Mouse (Mus musculus) embryonic fibroblast, embryonic 13.5 days (primary cell): ENCODE data around the gene Rgs12.

Experiments
- CTCF ChIP-seq: IDR thresholded peaks from 2 replicates; pipeline ENCODE4 v1.5.1; 2011; ENCODE audit warnings: mild to moderate bottlenecking, control low read depth, low read length, moderate library complexity, borderline replicate concordance; ENCODE audit not compliant: insufficient read depth
- POLR2A ChIP-seq: IDR thresholded peaks from 2 replicates; pipeline ENCODE4 v1.6.1; 2011; ENCODE audit warnings: low read depth, mild to moderate bottlenecking, control low read depth, low read length, moderate library complexity

DNA sequence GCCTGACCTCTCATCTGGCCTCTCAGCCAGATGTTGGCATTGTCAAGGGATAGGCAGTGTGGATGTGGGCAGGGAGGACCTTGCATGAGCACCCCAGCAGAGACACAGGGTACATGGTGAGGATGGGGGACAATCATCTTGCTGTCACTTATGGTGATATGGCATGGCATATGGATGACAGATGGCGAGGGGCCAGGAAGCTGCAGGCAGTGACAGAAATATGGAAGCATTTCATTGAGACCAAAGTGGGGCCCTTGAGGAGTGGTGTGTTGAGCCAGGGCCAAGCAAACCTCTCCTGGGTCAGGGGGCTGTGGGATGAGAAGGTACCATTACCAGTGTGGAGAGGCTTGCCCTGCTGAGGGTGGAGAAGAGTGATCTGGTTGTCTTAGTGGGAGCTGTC is 127.1 kb downstream of the Rgs12 start:
- no peak for TF ChIP-seq CTCF
- no peak for TF ChIP-seq POLR2A
